Mouse (Mus musculus) liver, adult (tissue): ENCODE results near the gene Palmd.

Experiments
- GATA4 ChIP-seq: IDR thresholded peaks from 2 replicates; pipeline ENCODE4 v1.6.1; 2014; ENCODE audit warnings: mild to moderate bottlenecking, low read length; ENCODE audit not compliant: insufficient replicate concordance

The Palmd gene

DNA sequence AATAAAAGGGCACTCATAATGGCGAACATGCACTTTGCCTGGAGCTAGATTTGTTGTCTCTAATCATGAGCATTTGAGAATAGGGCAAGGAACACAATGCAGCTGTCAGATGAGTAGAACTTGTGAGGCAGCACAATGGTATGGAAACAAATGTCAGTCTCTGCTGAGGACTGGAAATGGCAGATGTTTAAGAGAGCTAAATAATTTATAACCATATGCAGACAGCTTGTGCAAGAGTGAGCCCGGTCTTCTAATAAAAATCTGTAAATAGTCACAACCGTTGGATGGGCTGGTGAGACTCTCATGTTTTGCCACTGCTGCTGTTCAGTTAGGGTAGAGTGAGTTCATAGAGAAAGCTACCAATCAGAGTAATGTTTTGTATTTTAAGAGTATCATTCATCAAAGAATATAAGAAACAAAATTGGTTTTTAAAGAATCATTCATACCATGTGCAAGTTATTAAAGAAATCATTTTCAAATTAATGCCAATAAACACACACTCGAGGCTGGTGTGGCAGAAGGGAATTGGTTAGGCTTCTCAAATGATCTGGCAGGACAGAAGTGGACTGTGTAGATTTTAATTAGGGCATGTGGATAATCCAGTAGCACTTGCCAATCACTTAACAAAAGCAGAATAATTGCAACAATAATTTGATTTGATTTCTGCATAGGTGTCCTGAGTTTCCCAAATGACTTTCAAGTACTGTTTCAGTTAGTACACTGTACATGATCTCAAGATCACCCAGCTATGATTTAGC, 31.7 kb downstream of the Palmd start:
- no peak for TF ChIP-seq GATA4

DNA sequence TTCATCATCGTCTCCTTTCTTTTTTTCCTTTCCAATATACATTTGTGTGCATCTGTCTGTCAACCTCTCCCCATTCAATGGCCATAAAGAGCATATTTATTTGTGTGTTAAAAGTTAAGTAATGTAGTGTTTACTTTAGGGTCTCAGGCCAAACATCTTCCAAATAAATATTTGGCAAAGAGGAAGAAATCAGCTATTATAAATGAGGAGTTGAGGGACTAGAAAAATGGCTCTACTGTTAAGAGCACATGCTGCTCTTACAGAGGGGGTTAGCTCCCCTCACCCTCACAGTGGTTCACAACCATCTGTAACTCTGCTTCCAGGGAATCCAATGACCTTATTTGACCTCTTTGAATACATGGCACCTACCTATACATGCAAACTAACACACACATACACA, 35.6 kb downstream of the Palmd start:
- TF ChIP-seq GATA4, result no peak

DNA sequence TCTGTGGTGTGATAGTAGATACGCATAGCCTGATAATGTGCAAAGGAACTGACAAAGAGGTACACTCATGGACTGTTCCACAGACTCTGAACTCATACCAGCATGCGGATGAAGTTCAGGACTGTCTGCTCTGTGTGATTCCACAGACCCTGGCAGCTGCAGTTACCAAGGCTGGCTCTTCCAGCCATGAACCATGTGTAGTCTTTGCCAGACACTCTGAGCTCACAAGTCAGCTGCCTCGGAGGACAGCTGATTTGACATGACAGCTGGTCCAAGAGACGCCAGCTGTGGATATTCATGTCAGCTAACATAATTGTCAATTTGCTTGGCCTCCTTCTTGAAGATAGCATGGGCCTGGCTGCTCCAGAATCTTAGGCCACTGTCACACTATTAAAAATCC, 39.8 kb downstream of the Palmd start:
- no peak for TF ChIP-seq GATA4

DNA sequence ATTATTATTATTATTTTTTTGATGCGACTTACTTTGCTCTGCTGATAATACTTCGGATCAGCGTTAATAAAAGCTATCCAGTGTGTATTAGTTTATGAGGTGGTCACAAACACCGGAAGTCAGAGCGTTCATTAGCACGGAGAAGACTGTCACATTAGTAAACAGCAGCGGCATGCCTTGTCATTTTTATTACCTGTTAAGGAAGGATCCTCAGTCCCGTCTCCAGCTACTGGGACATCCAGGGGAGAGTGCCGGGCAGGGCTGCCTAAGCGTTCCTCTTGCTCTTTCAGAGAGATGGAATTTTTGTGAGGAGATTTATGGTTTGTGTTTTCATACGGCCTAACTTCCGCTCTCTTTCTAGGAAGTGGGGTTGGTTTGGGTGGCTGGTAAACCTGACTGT, 45.7 kb downstream of the Palmd start:
- no peak for TF ChIP-seq GATA4

DNA sequence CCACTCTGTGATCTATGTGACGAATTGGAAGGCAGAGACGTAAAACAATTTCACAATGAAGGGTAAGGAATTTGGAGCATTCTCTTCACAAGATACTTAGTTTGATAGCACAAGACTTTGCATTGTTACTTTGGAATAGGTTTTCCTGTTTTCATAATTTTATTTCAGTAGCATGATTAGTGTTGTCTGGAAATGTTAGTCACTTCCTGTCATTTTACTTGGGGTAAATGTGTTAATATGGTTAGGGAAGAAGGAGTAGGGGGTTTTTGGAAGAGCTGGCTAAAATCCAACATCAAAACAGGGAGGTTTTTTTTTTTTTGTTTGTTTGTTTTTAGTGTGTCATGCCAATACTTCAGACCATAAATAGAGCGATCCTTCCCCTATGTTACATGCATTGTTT, 47.3 kb downstream of the Palmd start:
- no peak for TF ChIP-seq GATA4

DNA sequence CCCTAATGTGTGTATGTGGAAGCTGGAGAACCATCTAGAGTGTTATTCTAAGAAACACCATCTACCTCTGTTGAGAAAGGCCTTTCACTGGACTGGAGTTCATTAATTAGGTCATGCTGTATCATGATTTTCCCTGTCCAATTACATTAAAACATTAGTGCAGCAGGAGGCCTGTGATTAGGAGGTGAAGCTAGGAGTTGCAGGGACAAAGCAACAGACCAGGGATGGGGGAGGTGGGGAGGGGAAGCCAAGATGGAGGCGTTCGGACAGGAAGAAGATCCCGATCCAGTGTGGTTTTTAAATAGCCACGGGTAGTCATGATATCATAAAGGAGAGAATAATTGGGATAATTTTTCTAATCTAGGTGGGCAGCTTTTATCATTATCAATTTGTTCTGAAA, 51.8 kb downstream of the Palmd start:
- TF ChIP-seq GATA4, result no peak

DNA sequence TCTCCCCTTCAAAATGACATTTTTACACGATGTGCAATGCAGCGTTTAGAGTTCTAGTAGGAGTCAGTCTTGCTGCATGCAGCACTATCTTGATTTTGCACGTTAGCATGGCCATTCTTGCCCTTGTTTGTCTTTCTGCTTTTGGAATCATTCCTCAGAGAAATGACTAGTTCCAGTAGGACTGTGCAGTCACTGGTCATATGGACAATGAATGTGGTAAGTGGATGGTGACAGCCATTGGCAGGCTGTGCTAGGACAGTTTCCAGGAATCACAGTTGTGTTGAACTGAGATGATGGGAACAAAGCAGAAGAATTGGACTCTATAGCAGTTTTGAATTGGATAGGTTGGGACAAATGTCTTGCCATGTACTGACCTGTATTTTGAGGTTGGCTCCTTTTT, 53.9 kb downstream of the Palmd start:
- TF ChIP-seq GATA4, result no peak

DNA sequence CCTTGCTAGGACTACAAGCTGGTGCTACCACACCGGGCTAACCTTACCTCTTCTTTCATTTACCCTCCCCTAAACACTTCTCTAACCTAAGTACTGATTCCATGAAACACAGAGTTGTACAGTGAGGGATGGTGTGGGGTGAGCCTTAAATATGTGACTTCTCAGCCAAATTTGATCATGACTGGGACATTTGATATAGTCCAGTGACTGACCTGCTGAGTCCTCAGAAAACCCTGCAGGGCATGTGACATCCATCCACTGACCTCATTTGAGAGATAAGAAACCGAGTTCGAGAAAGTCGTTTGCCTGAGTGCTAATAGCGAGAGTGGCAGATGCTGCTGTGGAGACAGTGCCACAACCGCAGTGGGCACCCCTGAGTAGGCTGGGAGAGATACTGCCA, 54.4 kb downstream of the Palmd start:
- TF ChIP-seq GATA4, result no peak

DNA sequence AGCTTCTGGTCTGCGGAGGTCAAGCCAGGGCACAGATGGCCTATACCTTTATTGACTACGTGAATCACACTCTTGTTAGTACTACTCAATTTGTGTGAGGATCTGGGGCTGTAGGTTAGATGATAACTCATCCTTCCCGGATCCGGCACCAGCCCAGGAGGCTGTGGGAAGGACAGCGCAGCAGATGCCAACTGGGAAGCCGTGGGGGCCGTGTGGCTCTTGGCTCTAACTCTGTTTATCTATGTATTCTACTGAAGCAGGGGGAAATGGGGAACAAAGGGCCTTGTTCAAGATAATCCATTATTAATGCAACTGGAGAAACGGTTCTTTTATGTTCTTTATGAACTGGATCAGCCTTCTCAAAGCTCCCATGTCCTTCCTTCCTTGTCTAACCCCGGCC, 62.2 kb downstream of the Palmd start:
- TF ChIP-seq GATA4, result no peak

DNA sequence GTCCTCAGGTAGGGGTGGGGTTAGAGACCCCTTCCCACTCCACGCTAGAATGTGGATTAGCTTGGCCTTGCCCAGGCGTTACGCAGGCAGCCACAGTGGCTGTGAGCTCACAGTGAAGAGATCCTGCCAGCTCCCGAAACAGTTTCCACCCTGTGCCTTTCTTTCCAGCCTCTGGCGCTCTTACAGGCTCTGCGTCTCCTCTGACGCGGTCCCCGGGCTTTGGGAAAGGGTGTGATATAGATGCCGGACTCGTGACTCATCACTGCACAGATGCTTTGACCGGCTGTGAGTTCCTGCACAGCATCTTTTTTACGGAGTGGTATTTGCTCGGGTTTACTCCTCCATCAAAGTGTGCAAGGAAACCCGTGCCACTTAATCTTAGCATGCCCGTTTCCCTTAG, 62.9 kb downstream of the Palmd start:
- no peak for TF ChIP-seq GATA4

DNA sequence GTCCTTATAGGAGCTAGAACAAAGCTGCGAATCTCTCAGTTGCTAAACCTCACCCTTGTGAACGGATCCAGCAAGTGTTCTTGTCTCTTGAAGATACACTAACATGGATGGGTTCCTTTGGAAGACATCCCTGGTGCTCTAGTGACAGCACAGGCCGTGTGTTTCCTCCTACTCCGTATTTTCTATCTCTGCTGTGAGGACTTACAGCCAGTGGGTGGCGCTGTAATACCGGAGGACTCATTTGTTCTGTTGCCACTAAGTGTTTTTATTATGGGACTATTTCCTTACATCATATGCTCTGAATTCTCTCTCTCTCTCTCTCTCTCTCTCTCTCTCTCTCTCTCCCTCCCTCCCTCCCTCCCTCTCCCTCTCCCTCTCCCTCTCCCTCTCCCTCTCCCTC, 64.6 kb downstream of the Palmd start:
- TF ChIP-seq GATA4, result no peak

DNA sequence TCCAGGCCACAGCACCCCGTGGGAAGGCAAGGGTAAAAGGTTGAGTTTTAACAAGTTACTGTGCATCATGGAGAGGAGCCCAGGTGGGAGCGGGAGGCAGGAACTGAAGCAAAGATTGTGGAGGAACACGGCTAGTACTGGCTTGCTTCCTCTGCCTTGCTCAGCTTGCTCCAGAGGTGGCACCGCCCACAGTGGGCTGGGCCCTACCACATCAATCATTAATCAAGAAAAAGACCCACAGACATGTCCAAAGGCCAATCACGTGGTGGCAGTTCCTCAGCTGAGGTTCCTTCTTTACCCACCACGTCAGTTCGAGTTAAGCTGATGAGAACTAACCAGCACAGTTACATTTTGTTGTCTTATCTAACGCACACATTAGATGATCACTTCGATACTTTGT, 75.9 kb downstream of the Palmd start:
- no peak for TF ChIP-seq GATA4

DNA sequence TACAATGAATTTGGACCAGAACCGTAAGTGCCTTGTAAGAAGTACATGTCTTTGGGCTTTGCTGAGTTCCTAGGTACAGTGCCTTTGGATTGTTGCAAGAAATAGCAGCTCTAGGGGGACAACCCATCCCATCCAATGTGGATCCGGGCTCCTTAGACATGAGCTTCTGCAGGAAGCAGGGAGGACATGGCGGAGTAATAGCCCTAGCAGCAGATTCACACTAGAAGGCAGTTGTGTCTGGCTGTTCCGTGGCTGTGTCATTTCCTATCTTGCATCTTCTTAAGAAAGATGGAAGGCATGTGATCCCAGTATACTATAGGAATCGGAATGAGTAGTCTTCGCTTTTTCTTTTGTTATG, 76.6 kb downstream of the Palmd start:
- no peak for TF ChIP-seq GATA4

DNA sequence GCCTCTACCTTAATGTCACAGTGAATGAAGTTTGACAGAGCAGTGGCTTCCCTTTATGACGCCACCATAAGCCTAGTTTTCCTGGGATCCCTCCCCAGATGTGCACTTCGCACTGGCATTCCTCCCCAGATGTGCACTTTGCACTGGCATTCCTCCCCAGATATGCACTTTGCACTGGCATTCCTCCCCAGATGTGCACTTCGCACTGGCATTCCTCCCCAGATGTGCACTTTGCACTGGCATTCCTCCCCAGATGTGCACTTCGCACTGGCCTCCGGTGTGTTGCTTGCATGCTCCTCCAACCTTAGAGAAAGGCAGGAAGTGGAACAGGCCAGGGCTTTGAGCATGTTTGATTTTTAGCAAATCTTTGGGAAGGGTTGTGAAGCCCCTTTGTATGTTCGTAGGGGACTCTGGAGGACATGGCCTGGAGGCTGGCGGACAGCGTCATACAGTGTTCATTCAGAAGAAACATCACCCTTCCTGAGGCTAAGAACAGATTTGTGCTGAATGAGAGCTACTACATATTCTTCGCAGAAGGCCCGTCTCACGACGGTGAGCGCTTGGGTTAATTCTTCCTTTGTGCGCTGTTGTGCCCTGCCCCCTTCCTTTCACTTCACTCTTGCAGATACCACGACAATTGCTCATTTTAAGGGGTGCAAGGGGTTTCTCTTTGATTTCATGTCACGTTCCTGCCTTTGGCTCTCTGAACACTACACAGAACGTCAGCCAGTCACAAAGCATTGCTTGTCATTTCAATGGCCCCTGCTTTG, 77.2 kb downstream of the Palmd start:
- TF ChIP-seq GATA4, result no peak

DNA sequence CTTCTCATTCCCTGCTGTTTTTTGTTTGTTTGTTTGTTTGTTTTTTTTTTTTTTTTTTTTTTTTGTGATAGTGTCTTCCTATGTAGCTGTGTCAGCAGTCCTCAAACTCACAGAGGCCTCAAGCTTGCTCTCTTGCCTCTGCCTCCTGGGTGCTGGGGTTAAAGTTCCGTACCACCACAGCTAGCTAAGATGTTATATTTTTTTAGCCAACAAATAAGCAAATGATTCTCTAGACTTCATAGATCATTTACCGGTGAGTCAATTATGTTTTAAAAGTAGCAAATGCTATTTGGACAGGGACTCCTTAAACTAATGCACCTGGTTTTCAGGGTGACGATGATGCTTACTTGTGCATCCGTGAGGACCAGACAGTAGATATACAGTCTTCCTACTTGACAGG, 78.2 kb downstream of the Palmd start:
- no peak for TF ChIP-seq GATA4

DNA sequence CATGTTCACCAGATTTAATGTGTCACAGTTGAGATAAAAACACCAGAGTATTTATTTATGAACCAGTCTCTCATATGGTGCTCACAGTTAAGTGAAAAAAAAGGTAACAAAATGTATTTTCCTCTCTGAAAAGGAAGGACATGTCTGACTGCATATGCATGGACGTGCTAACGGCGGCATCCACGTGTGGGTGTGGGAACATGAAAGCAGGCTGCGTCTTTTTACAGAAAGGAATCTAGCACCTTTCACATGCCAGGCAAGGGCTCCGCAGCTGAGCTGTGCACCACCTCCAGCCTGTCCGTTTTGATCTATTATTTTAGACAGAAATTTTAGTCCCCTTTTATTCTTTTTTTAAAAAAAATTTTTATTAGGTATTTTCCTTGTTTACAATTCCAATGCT, 79.4 kb downstream of the Palmd start:
- no peak for TF ChIP-seq GATA4

DNA sequence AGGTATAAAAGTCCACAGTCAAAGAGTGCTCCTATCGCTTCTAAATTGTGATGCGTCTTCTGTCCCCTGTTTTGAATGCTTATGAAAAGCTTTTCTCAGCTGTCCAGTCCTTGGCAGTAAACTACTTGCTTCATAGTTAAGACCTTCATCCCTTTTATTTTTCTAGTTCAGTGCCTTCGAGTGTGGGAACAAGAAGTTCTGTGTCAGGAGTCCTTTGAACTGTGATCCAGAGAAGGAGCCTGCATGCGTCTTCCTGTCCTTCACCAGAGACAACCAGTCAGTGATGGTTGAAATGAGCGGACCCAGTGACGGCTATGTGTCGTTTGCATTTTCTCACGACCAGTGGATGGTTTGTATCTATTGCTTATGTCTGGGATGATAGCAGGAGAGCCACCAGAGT, 83.8 kb downstream of the Palmd start:
- no peak for TF ChIP-seq GATA4

DNA sequence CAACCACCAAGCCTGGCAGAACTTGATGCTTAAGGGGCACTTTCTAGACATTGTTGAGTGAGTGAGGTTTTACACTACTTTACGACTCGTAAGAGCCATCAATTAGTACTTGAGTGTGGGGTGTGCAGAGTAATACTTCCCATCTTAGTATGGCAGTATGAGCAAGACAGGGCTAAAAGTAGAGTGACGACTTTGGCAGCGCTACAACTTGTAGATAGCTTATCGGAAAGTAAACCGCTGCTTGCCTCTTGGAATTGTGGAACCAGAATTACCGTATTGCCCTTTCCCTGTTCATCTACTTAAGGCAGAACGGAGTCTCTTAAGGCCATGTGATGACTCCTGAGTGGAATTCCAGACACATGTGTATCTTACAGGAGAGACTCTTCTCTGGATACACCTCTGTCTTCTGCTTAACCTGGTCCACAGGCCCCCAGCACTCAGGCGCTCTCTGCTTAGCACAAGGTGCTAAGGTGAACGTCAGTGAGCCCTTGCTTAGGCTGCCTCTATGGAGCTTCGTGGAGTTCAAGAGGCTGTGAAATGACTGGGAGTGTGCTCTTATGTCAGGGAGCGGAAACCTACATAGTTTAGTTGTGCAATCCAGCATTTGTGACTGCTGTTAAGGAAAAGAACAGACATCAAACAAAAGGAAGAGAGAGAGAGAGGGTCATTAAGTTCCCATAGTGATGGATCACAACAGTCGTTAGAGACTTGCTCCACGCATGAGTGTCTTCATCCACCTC, 86.4 kb downstream of the Palmd start:
- TF ChIP-seq GATA4, result no peak
